Mouse (Mus musculus): ENCODE data around the gene Lbhd1. TPM values are rescaled to one million over a fixed set of nuclear protein-coding genes. Genes with fewer than 3 reads are reported as not detected.
A peak's percentile ranks its signal among the peaks of the same experiment; 100 is the strongest.

Lbhd1 gene
- polyA plus RNA-seq, 1 experiment from 2014 or later: 59.1 TPM

DNA sequence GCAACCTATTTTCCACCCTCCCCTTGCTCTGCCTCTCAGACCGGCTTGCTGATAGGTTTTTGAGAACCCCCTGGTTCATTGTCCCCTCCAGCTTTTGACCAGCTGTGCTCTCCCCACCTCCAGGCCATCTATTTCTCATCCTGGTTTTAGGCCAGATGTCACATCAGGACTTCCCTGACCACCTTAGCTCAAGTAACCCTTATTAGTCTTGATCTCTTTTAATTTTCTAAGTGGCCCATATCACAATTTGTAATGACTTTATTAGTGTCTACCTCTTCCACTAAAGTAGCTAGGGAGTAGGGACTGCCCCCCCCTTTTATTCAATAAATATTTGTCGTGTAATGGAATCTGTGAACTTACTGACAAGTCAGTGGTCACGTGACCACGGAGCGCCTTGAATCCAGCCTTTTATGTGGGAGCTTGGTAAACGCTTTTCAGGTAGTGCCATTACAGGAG is 37.3 kb downstream of the Lbhd1 start:
- DNase-seq (ENCODE audit: low spot score) (peak; percentile 66), ATAC-seq (no peak; the same call in 1 of the 2 replicates)
- peak overlapping the region; percentile 69 for H3K4me2 ChIP-seq (ENCODE audit: low read length)
- no peaks in the 10 kb centered on the region for H3K27me3 ChIP-seq (replicated peaks; ENCODE audit: control insufficient read depth, insufficient read depth, low read length)
- peak overlapping the region; percentile 84 for H3K4me3 ChIP-seq (ENCODE audit: low read depth, low read length)
- H3K27ac ChIP-seq (ENCODE audit: low read depth, low read length): peak overlapping the region; percentile 77
- H3K9ac ChIP-seq (ENCODE audit: low read length): peak overlapping the region; percentile 88
- 1% methylated on average over 6 of the region's 6 CpGs for WGBS
- peaks cover 31% of the 10 kb centered on the region for H3K36me3 ChIP-seq (ENCODE audit: control insufficient read depth, insufficient read depth, low read length)
- no peaks in the 10 kb centered on the region for H3K9me3 ChIP-seq (replicated peaks; ENCODE audit: control insufficient read depth, low read length)
- peaks cover 9% of the 10 kb centered on the region; the same call in 1 of the 2 replicates for H3K4me1 ChIP-seq (ENCODE audit: control insufficient read depth, insufficient read depth, low read length)

DNA sequence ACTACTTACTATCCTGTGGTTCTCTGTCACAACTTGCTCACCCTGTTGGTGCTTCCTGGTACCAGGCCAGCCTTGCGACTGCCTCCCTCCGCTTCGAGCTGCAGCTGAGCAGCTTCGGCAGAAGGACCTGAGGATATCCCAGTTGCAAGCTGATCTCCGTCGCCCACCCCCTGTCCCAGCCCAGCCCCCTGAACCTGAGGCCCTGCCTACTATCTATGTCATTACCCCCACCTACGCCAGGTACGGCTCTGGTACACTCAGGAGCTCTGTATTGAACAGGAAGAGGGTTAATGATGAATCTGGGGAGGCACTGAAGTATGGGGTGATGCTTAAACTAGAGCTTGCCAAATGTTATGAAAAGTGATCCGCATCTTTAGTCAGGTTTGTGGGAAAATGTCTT is 38.2 kb downstream of the Lbhd1 start:
- Histone ChIP-seq H3K9me3 (replicated peaks; ENCODE audit: control insufficient read depth, low read length) (no peaks in the 10 kb centered on the region), H3K4me1 (ENCODE audit: control insufficient read depth, insufficient read depth, low read length) (peaks cover 9% of the 10 kb centered on the region; the same call in 1 of the 2 replicates), H3K36me3 (ENCODE audit: control insufficient read depth, insufficient read depth, low read length) (peaks cover 31% of the 10 kb centered on the region), H3K9ac (ENCODE audit: low read length) (no peak overlapping the region; the same call in 1 of the 2 replicates), H3K27me3 (replicated peaks; ENCODE audit: control insufficient read depth, insufficient read depth, low read length) (no peaks in the 10 kb centered on the region), H3K4me2 (ENCODE audit: low read length) (peak overlapping the region; percentile 69; the same call in 1 of the 2 replicates), H3K27ac (ENCODE audit: low read depth, low read length) (no peak overlapping the region), H3K4me3 (ENCODE audit: low read depth, low read length) (no peak overlapping the region)
- DNase-seq (ENCODE audit: low spot score): no peak
- 81% methylated on average over 9 of the region's 9 CpGs for WGBS
- no peak for ATAC-seq

DNA sequence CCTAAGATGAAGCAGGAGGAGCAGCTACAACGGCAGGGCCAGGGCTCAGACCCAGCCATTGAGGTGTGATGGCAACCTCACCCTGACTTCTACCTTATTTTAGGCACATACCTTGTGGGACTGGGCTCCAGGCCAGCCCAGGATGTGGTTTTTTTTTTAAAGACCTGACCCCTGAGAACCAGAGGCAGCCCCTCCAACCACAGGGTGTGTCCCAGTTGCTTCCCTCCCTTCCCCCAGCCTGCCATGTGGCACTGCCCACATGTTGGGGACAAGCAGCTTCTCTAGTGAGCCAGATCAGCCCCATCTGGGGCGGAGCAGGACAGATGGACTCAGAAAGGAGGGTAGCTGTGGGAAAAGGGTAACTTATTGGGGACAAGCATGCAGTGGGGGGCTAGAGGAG is 43.2 kb downstream of the Lbhd1 start:
- H3K9ac ChIP-seq (ENCODE audit: low read length): no peak overlapping the region
- no peak overlapping the region for H3K4me2 ChIP-seq (ENCODE audit: low read length)
- H3K9me3 ChIP-seq (replicated peaks; ENCODE audit: control insufficient read depth, low read length): no peaks in the 10 kb centered on the region
- 94% methylated on average over 2 of the region's 2 CpGs for WGBS
- H3K4me3 ChIP-seq (ENCODE audit: low read depth, low read length): no peak overlapping the region
- ATAC-seq: no peak
- peaks cover 1% of the 10 kb centered on the region; the same call in 1 of the 2 replicates for H3K4me1 ChIP-seq (ENCODE audit: control insufficient read depth, insufficient read depth, low read length)
- no peak overlapping the region for H3K27ac ChIP-seq (ENCODE audit: low read depth, low read length)
- DNase-seq (ENCODE audit: low spot score): no peak
- H3K27me3 ChIP-seq (replicated peaks; ENCODE audit: control insufficient read depth, insufficient read depth, low read length): no peaks in the 10 kb centered on the region
- H3K36me3 ChIP-seq (ENCODE audit: control insufficient read depth, insufficient read depth, low read length): peaks cover 40% of the 10 kb centered on the region

DNA sequence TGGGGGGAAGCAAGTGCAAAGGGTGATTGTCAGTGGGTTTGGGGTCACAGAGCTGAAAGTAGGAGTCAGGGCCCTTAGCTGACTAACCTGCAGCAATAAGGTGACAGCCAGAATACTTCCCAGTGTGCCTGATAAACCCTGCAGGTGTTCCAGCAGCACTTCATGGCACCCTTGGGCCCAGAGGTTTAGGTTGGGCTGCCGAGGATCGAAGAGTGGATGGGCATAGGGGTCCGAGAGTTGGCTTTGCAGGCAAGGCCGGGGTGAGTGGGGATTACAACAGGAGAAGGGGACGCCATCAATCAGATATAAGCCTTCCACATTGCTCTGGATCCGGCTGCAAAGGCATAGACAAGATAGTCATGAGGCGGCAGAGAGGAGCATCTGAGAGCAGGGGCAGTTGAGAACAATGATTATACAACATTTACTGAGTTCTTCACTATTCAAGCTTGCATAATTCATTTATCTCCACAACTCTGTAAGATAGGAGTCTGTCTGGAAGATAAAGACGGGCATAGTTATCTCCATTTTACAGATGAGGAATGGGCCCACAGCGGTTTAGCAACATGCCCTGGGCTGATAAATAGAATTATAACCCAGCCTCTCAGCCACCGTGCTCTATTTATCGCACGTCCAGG is 44.5 kb downstream of the Lbhd1 start:
- 94% methylated on average over 12 of the region's 12 CpGs for WGBS
- Histone ChIP-seq H3K36me3 (ENCODE audit: control insufficient read depth, insufficient read depth, low read length) (peaks cover 36% of the 10 kb centered on the region), H3K4me1 (ENCODE audit: control insufficient read depth, insufficient read depth, low read length) (no peaks in the 10 kb centered on the region; the same call in 1 of the 2 replicates), H3K27me3 (replicated peaks; ENCODE audit: control insufficient read depth, insufficient read depth, low read length) (no peaks in the 10 kb centered on the region), H3K9ac (ENCODE audit: low read length) (no peak overlapping the region), H3K4me3 (ENCODE audit: low read depth, low read length) (no peak overlapping the region), H3K27ac (ENCODE audit: low read depth, low read length) (no peak overlapping the region), H3K4me2 (ENCODE audit: low read length) (no peak overlapping the region), H3K9me3 (replicated peaks; ENCODE audit: control insufficient read depth, low read length) (no peaks in the 10 kb centered on the region)
- ATAC-seq (no peak), DNase-seq (ENCODE audit: low spot score) (no peak)

DNA sequence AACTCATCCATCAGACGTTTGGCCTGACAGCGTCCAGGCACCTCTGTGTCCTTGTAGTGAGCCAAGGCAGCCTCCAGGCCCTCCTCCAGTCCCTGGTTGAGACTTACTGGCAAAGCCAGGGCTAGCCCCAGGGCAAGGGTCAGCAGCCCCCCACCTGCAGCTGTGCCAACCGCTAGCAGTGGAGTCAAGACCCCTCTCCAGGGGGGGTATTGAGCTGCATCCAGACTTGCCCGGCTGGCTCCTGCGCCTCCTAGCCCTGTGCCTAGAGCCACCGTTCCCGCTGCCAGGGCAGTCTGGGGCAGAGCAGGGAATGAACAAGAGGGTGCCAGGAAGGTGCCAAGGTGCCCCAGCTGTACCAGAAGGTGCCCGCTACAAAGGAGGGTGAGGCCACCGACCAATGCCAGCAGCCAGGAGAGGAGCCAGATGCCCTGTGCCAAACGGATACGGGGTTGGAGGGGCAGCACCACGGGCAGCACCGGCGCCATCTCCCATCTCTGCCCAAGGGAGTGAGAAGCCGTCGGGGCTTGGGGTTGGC is 45.2 kb downstream of the Lbhd1 start:
- H3K9ac ChIP-seq (ENCODE audit: low read length): peak overlapping the region; percentile 68
- DNase-seq (ENCODE audit: low spot score): no peak
- peak; percentile 27 for ATAC-seq
- H3K27ac ChIP-seq (ENCODE audit: low read depth, low read length): no peak overlapping the region
- no peaks in the 10 kb centered on the region for H3K9me3 ChIP-seq (replicated peaks; ENCODE audit: control insufficient read depth, low read length)
- H3K36me3 ChIP-seq (ENCODE audit: control insufficient read depth, insufficient read depth, low read length): peaks cover 31% of the 10 kb centered on the region
- H3K4me1 ChIP-seq (ENCODE audit: control insufficient read depth, insufficient read depth, low read length): no peaks in the 10 kb centered on the region; the same call in 1 of the 2 replicates
- WGBS: 15% methylated on average over 16 of the region's 16 CpGs
- H3K4me2 ChIP-seq (ENCODE audit: low read length): peak overlapping the region; percentile 73
- no peaks in the 10 kb centered on the region for H3K27me3 ChIP-seq (replicated peaks; ENCODE audit: control insufficient read depth, insufficient read depth, low read length)
- peak overlapping the region; percentile 48 for H3K4me3 ChIP-seq (ENCODE audit: low read depth, low read length)

DNA sequence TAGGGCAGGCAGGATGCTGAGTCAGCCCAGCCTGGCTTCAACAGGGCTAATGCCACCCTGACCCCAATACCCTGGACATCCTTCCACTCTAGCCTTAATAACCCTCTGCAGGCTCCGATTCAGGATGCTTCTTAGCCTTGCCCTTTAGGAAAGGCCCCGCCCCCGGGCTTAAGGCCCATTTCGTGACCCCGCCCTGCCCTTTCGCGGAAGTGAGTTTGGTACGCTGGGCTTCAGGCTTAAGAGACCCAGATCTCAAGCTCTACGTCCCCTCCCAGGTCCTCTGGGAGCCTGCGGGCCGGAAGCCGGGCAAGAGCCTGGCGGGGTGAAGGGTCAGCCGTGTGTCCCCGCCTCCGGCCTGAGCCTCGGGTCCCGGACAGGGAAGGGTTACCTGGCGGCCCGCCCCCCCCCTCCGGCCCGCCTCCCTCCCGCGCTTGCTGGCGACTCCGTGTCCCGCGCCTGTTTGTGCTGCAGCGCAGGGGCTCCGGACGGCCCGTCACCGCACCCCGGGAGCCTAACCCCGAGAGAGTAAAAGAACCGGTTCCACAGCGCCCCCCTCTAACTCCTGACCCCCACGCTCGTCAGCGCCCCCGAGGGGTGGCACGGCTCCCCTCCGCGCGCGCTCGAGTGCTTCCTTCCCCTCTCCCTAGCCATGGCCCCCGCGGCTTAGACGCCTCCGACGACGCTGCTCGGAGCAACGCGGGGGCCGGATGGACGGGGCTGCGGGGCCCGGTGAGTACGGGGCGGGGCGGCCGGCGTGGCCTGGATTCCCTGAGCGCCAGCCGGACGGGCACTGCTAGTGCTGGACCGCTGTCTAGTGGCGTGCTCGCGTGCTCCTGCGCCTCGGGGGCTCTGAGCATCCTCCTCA is 45.9 kb downstream of the Lbhd1 start, which contains the start of the genes Rom1 and Eml3:
Rom1 (minus strand) TSS at position 133 of the 865 bp plus-strand sequence.
Eml3 (plus strand) TSS at position 329 of the 865 bp plus-strand sequence.
- under 1% methylated on average over 68 of the region's 74 CpGs for WGBS
- peak within 1 kb of the TSS; percentile 48 for H3K4me3 ChIP-seq (ENCODE audit: low read depth, low read length)
- H3K9me3 ChIP-seq (replicated peaks; ENCODE audit: control insufficient read depth, low read length): no peaks in the 10 kb centered on the region
- no peaks in the 10 kb centered on the region for H3K27me3 ChIP-seq (replicated peaks; ENCODE audit: control insufficient read depth, insufficient read depth, low read length)
- peak; percentile 72 for ATAC-seq
- no peak within 1 kb of the TSS for H3K27ac ChIP-seq (ENCODE audit: low read depth, low read length)
- H3K4me1 ChIP-seq (ENCODE audit: control insufficient read depth, insufficient read depth, low read length): no peaks in the 10 kb centered on the region; the same call in 1 of the 2 replicates
- peaks cover 29% of the 10 kb centered on the region for H3K36me3 ChIP-seq (ENCODE audit: control insufficient read depth, insufficient read depth, low read length)
- peak; percentile 44 for DNase-seq (ENCODE audit: low spot score)
- H3K4me2 ChIP-seq (ENCODE audit: low read length): peak within 1 kb of the TSS; percentile 73
- peak within 1 kb of the TSS; percentile 68 for H3K9ac ChIP-seq (ENCODE audit: low read length)

DNA sequence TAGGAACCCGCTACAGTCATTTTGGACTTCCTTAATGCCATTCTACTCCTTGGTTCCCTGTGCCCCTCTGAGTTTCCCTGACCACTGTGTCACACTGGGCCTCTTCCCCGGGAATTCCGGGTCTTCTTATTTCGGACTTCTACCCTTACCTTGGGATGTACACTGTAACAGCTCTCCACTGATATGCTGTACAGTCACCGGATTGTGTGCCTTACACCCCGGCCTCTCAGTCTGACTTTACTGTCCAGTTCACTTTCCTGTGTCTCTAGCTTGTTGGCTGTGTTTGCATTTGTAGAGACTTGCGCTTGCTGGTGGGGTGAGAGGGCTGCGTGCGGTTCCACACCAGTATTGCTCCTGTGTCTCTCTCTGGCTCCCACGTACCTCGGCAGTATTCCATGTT is 46.6 kb downstream of the Lbhd1 start:
- ATAC-seq (no peak), DNase-seq (ENCODE audit: low spot score) (no peak)
- H3K27ac ChIP-seq (ENCODE audit: low read depth, low read length): no peak overlapping the region
- WGBS: 14% methylated on average over 11 of the region's 11 CpGs
- peak overlapping the region; percentile 73 for H3K4me2 ChIP-seq (ENCODE audit: low read length)
- H3K27me3 ChIP-seq (replicated peaks; ENCODE audit: control insufficient read depth, insufficient read depth, low read length): no peaks in the 10 kb centered on the region
- H3K4me3 ChIP-seq (ENCODE audit: low read depth, low read length): peak overlapping the region; percentile 48
- H3K9ac ChIP-seq (ENCODE audit: low read length): peak overlapping the region; percentile 68
- H3K9me3 ChIP-seq (replicated peaks; ENCODE audit: control insufficient read depth, low read length): no peaks in the 10 kb centered on the region
- peaks cover 29% of the 10 kb centered on the region for H3K36me3 ChIP-seq (ENCODE audit: control insufficient read depth, insufficient read depth, low read length)
- H3K4me1 ChIP-seq (ENCODE audit: control insufficient read depth, insufficient read depth, low read length): no peaks in the 10 kb centered on the region; the same call in 1 of the 2 replicates

DNA sequence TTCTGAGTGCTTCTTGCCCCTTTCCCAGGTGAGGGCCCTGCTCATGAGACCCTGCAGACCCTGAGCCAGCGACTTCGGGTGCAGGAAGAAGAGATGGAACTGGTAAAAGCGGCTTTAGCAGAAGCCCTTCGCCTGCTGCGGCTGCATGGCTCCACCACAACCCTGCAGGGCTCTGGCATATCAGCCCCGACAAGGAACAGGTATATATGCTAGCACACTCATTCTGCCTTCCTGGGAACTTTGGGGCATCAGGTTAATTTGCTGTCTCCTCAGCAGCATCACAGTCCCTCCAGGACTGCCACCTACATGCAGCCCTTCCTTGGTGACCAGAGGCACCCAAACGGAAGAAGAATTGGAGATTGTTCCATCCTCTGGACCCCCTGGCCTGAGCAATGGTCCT is 47.2 kb downstream of the Lbhd1 start:
- Histone ChIP-seq H3K27me3 (replicated peaks; ENCODE audit: control insufficient read depth, insufficient read depth, low read length) (no peaks in the 10 kb centered on the region), H3K4me2 (ENCODE audit: low read length) (no peak overlapping the region), H3K36me3 (ENCODE audit: control insufficient read depth, insufficient read depth, low read length) (peaks cover 22% of the 10 kb centered on the region), H3K9me3 (replicated peaks; ENCODE audit: control insufficient read depth, low read length) (no peaks in the 10 kb centered on the region), H3K9ac (ENCODE audit: low read length) (no peak overlapping the region), H3K4me3 (ENCODE audit: low read depth, low read length) (no peak overlapping the region), H3K27ac (ENCODE audit: low read depth, low read length) (no peak overlapping the region), H3K4me1 (ENCODE audit: control insufficient read depth, insufficient read depth, low read length) (no peaks in the 10 kb centered on the region; the same call in 1 of the 2 replicates)
- DNase-seq (ENCODE audit: low spot score): no peak
- ATAC-seq: no peak
- 84% methylated on average over 7 of the region's 7 CpGs for WGBS
